Mouse (Mus musculus) heart, embryonic 15.5 days (tissue): ENCODE measurements around the gene Mfsd2b. TPM values are rescaled to one million over a fixed set of nuclear protein-coding genes. Genes with fewer than 3 reads are reported as not detected.
A peak's percentile ranks its signal among the peaks of the same experiment; 100 is the strongest.

Experiments used
- ATAC-seq: fragments of 200-750 bp; cut with Nextera tagmentation; replicated peaks from 2 replicates; pipeline ENCODE4 v1.8.0; 2017; ENCODE audit warnings: low read depth, moderate TSS enrichment; ENCODE audit not compliant: insufficient number of reproducible peaks, insufficient read depth, low FRiP score
- H3K27ac ChIP-seq: fragments of 300-500 bp; sonication (generic); 2 replicates; pipeline ENCODE4 v1.5.1; 2015; ENCODE audit warnings: mild to moderate bottlenecking, inconsistent platforms
- H3K27me3 ChIP-seq: fragments of 300-500 bp; sonication (generic); 2 replicates; pipeline ENCODE4 v1.6.1; 2015; ENCODE audit warnings: inconsistent platforms
- H3K36me3 ChIP-seq: fragments of 300-500 bp; sonication (generic); 2 replicates; pipeline ENCODE4 v1.6.1; 2015; ENCODE audit warnings: mild to moderate bottlenecking, inconsistent platforms
- H3K4me1 ChIP-seq: fragments of 300-500 bp; sonication (generic); replicated peaks from 2 replicates; pipeline ENCODE4 v1.6.1; 2015; ENCODE audit warnings: inconsistent platforms
- H3K4me2 ChIP-seq: fragments of 300-500 bp; sonication (generic); 2 replicates; pipeline ENCODE4 v1.6.1; 2015; ENCODE audit warnings: inconsistent platforms, mild to moderate bottlenecking, moderate library complexity
- H3K4me3 ChIP-seq: fragments of 300-500 bp; sonication (generic); 2 replicates; pipeline ENCODE4 v1.5.1; 2015; ENCODE audit warnings: mild to moderate bottlenecking, inconsistent platforms
- H3K9ac ChIP-seq: fragments of 300-500 bp; sonication (generic); 2 replicates; pipeline ENCODE4 v1.6.1; 2015; ENCODE audit warnings: mild to moderate bottlenecking, inconsistent platforms
- H3K9me3 ChIP-seq: fragments of 300-500 bp; sonication (generic); replicated peaks from 2 replicates; pipeline ENCODE4 v1.6.1; 2016; ENCODE audit warnings: inconsistent platforms
- WGBS: fragments of 180-500 bp; shearing (Covaris S2); methylation state at CpG from one replicate; pipeline ENCODE4 v1.1.7; 2015; ENCODE audit warnings: mixed read lengths; 5-methylcytosine and 5-hydroxymethylcytosine counted together
- polyA plus RNA-seq: library from polyadenylated mRNA; unstranded; fragments of >200 nt; fragmentation: Nextera tagmentation; extraction: Ambion mirVana; gene quantifications from 2 replicates; pipeline ENCODE4 v1.2.1, GENCODE M21; 2015

The Mfsd2b gene
- polyA plus RNA-seq, 1 experiment from 2014 or later, result 1.4 TPM

DNA sequence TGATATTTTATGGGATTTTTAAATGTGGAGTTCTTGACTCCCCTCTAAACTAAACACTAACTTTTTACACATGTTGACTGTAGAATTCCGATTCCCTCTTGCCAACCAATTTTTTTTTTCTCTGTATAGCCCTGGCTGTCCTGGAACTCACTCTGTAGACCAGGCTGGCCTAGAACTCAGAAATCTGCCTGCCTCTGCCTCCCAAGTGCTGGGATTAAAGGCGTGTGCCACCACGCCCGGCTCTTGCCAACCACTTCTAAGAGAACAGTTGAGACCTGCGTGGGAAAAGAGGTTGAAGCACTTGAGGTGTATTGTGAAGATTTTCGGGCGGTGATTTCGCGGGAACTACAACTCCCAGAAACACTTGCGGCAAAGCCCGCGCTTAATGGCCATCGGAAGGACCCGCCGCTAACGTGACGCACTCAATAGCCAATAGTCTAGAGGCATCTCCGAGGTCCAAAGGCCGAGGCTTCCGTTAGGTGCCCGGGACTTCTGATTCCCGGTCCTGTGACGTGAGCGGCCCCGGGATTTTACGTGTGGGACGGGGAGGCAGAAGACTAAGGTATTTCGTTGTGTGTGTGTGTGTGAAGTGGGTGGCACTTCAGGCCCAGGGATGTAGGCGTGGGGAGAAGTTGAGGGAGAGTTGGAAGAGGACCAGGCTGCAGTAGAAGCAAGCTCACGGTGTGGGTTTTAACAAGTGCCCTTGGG lies 31.1 kb downstream of the Mfsd2b start, which contains the start of gene Wdcp:
Gene Wdcp (plus strand): TSS at position 414 of the 708 bp plus-strand sequence.
- no peaks in the 10 kb centered on the region for H3K9me3 ChIP-seq
- H3K36me3 ChIP-seq, result no peaks in the 10 kb centered on the region
- peak within 1 kb of the TSS; percentile 77 for H3K27ac ChIP-seq
- H3K4me2 ChIP-seq, result peak within 1 kb of the TSS; percentile 99
- H3K9ac ChIP-seq, result peak within 1 kb of the TSS; percentile 62
- H3K27me3 ChIP-seq, result no peaks in the 10 kb centered on the region
- H3K4me3 ChIP-seq, result peak within 1 kb of the TSS; percentile 94
- 1% methylated on average over 30 of the region's 30 CpGs for WGBS
- H3K4me1 ChIP-seq, result peaks cover 19% of the 10 kb centered on the region
- peak; percentile 91 for ATAC-seq

DNA sequence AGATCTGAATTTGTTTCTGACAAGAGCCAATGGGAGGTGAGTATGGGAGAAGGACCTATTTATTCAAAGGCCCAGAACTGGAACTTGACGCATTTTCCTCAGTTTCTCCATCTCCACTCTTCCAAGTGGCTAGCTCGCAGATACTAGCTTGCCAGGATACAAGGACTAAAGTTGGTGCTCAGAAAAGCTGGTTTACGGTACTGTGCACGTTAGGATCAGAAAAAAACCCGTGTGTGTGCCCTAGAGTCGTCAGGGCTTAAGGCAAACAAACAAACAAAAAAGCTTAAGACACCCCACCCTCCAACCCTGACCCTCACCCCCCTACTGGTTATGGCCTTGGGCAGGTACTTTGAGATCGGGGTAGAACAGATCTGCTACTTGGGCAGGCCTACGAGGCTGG lies 31.7 kb downstream of the Mfsd2b start:
- H3K36me3 ChIP-seq, result no peaks in the 10 kb centered on the region
- H3K9ac ChIP-seq, result no peak overlapping the region
- H3K4me3 ChIP-seq, result no peak overlapping the region
- no peak overlapping the region for H3K27ac ChIP-seq
- no peaks in the 10 kb centered on the region for H3K9me3 ChIP-seq
- ATAC-seq, result no peak
- H3K4me2 ChIP-seq, result no peak overlapping the region; the same call in 1 of the 2 replicates
- WGBS, result 89% methylated on average over 8 of the region's 8 CpGs
- H3K4me1 ChIP-seq, result peaks cover 19% of the 10 kb centered on the region
- H3K27me3 ChIP-seq, result no peaks in the 10 kb centered on the region

DNA sequence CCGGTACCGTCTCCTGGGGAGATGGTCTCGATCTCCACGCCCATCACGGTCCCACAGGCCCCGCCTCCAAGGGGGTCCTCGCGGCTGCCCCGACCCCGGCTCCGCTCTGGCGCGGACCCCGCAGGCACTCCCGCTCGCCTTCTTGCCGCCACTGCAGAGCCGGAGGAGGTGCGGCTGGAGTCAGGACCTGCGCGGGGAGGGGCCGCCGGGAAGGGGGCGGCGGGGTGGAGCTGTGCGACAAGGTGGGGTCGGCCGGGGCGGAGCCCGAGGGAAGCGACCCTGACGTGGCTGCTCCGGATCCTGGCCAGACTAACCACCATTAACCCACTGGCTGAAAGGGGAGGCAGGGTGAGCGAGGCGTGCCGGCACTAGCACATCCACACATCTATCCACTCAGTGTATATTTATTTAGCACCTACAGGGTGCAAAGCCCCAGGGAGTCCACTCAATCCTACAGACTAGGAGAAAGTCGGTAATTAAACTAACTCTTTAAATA lies 32.7 kb downstream of the Mfsd2b start, which contains the start of gene Fkbp1b:
Gene Fkbp1b (minus strand): TSS at position 200 of the 496 bp plus-strand sequence.
- peak within 1 kb of the TSS; percentile 94 for H3K4me3 ChIP-seq
- 1% methylated on average over 36 of the region's 37 CpGs for WGBS

DNA sequence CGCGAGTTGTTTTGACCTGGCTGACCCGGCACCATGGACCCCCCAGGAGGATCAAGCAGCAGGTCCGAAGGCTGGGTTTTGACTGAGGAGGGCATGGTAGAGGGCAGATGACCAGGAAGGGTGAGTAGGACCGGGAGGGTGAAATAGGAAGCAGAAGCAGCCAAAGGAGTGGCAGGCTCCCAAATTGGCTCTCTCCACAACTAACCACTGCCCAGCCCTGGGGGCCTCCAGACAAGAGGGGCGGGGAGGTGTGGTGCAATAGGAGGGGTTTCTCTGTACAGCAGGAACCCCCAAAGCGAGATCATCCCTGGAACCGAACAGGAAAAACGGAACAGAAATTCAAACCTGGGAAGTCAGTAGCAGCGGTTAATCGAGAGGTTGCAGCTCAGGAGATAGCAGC lies 33.4 kb downstream of the Mfsd2b start:
- no peak overlapping the region for H3K27ac ChIP-seq

More for the DNA sequence above, 32.7 kb downstream of the Mfsd2b start, which contains the start of gene Fkbp1b:
- H3K27ac ChIP-seq, result no peak within 1 kb of the TSS
- peak within 1 kb of the TSS; percentile 78 for H3K9ac ChIP-seq
- peaks cover 19% of the 10 kb centered on the region for H3K4me1 ChIP-seq
- peak; percentile 65 for ATAC-seq
- H3K36me3 ChIP-seq, result no peaks in the 10 kb centered on the region
- no peaks in the 10 kb centered on the region for H3K9me3 ChIP-seq
- peak within 1 kb of the TSS; percentile 99 for H3K4me2 ChIP-seq
- no peaks in the 10 kb centered on the region for H3K27me3 ChIP-seq

DNA sequence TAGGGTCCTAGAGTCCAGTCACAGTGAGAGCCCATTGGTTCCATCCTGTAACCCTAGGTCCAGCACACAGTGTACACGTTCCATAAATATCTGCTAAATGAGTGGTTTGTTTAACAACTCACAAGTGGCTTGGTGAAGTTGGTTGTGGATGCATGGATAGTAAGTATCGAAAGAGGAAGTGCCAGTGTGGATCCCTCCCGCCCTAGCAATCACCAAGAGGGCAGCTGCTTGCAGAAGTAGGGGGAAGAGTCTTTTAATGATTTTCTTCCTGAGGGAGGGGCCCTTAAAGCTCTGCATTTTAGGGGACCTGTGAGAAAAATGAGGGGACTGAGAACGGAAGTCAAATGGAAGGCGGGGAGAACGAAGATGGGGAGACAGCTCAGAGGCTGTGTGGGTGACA lies 34.1 kb downstream of the Mfsd2b start:
- WGBS, result 49% methylated on average over 6 of the region's 6 CpGs
- Histone ChIP-seq H3K9ac (no peak overlapping the region), H3K27me3 (no peaks in the 10 kb centered on the region), H3K4me1 (peaks cover 19% of the 10 kb centered on the region), H3K27ac (no peak overlapping the region), H3K9me3 (no peaks in the 10 kb centered on the region), H3K36me3 (no peaks in the 10 kb centered on the region), H3K4me3 (peak overlapping the region; percentile 94), H3K4me2 (no peak overlapping the region)
- ATAC-seq, result no peak

More for the DNA sequence above, 33.4 kb downstream of the Mfsd2b start:
- H3K4me1 ChIP-seq, result peaks cover 19% of the 10 kb centered on the region
- WGBS, result 1% methylated on average over 11 of the region's 11 CpGs
- no peak for ATAC-seq
- H3K9me3 ChIP-seq, result no peaks in the 10 kb centered on the region
- peak overlapping the region; percentile 99 for H3K4me2 ChIP-seq
- peak overlapping the region; percentile 78 for H3K9ac ChIP-seq
- H3K36me3 ChIP-seq, result no peaks in the 10 kb centered on the region
- peak overlapping the region; percentile 94 for H3K4me3 ChIP-seq
- no peaks in the 10 kb centered on the region for H3K27me3 ChIP-seq

DNA sequence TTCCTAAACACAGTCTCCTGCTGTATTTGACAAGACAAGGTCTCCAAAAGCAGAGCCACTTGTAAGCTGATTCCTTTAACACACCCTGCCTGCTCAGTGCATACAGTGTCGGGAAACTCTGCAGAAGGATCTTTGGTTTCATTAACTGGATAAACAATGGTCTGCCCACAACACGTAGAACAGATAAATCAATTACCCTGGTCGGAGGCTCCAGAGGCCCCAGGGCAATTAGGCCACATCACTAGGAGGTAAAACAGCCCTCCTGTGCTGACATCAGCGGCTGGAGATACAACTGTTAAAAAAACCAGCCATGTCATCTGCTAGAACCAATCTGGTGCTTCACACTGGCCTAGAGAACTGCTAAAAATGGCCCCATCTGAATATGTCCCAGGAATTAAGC lies 37.2 kb downstream of the Mfsd2b start:
- Histone ChIP-seq H3K9ac (no peak overlapping the region), H3K36me3 (no peaks in the 10 kb centered on the region), H3K9me3 (no peaks in the 10 kb centered on the region), H3K27ac (no peak overlapping the region), H3K27me3 (no peaks in the 10 kb centered on the region), H3K4me1 (peaks cover 10% of the 10 kb centered on the region), H3K4me2 (no peak overlapping the region), H3K4me3 (no peak overlapping the region)
- 38% methylated on average over 4 of the region's 4 CpGs for WGBS
- ATAC-seq, result no peak

DNA sequence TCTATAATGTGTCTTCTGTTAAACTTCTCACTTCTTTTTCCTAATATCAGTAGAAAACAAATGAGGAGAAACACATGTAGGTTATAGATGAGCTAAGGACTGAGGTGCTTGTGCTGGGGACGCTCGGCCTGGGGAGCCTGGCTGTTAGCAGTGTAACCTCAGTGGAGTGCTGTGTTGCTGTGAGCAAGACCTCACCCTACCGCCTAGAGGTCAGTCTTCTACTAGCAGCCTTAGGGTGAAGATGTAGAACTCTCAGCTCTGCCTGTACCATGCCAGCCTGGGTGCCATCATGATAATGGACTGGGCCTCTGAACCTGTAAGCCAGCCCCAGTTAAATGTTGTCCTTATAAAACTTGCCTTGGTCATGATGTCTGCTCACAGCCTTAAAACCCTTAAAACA lies 46.9 kb downstream of the Mfsd2b start:
- 67% methylated on average over 3 of the region's 3 CpGs for WGBS
- no peak overlapping the region for H3K4me2 ChIP-seq
- no peak overlapping the region for H3K4me3 ChIP-seq
- H3K9me3 ChIP-seq, result no peaks in the 10 kb centered on the region
- H3K27me3 ChIP-seq, result no peaks in the 10 kb centered on the region
- H3K36me3 ChIP-seq, result peaks cover 41% of the 10 kb centered on the region
- no peak overlapping the region for H3K27ac ChIP-seq
- H3K9ac ChIP-seq, result no peak overlapping the region
- ATAC-seq, result no peak
- H3K4me1 ChIP-seq, result no peaks in the 10 kb centered on the region

DNA sequence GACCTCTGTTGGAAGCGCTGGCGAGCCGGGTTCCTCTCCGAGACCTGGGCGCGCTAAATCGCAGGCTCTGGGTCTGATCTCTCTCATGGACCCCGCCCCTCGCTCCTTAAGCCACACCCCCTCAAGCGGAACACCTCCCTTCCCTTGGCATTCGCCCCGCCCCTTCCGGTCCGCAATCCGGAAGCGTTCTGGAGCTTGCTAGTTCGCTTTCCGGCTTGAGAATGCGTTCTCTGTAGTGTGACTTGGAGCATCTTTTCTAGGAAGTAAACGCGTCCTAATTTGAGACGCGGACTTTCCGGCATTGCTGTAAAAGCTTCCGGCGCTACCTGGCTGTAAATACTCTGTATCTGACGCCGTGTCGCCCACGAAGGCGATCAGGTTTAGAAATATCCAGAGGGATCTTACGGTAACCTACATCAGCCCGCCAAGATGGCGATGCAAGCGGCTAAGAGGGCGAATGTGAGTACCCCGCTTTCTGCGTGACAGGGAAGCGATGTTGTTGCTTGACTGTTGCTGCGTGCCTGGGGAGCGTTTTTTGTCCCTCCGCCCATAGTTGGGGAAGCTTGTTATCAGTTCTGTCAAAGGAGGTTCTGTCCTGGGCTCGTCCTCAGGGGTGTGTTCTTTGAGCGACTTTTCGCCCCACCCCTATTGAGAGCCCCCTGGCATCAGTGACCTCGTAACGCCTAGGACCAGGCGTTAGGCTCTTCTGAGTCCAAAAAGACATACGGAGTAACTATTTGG lies 56.6 kb downstream of the Mfsd2b start, which contains the start of gene Sf3b6:
Gene Sf3b6 (plus strand): TSS at position 184 of the 741 bp plus-strand sequence.
- H3K4me2 ChIP-seq, result peak within 1 kb of the TSS; percentile 83
- H3K9ac ChIP-seq, result peak within 1 kb of the TSS; percentile 65
- H3K27ac ChIP-seq, result peak within 1 kb of the TSS; percentile 86
- ATAC-seq, result peak; percentile 99
- peaks cover 16% of the 10 kb centered on the region for H3K4me1 ChIP-seq
- peaks cover 20% of the 10 kb centered on the region for H3K36me3 ChIP-seq
- H3K9me3 ChIP-seq, result no peaks in the 10 kb centered on the region
- H3K27me3 ChIP-seq, result no peaks in the 10 kb centered on the region
- peak within 1 kb of the TSS; percentile 74 for H3K4me3 ChIP-seq
- under 1% methylated on average over 49 of the region's 49 CpGs for WGBS

DNA sequence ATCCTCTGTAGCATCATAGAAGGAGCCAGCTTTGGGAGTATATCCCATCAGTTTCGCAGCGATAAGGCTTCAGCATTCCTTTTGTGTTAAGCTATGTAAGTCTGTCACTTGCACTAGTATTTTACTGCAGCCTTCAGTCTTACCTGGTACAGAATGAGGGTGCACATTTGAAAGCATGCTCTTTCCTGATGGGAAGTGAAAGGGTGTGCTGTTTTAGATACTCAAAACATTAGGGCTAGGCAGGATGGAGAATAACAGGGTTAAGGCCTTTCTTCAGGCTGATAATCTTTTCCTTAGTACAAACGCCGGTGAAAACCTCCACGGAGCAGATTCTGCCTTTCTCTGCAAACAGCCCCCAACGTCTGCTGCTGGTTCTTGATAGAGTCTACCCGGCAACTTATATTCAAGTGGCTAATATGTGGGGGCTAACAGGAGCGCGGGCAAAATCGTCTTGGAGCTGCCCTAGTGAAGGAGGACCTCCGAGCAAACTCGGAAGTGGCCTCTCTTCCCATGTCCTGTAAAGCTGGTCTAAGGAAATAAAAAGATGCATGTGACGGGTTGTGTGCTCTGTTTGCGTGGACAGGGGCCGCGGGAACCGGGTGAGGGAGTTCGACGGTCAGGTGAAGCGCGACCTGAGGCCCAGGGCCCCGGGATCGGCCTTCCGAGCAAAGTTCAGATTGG lies 57.3 kb downstream of the Mfsd2b start:
- no peaks in the 10 kb centered on the region for H3K27me3 ChIP-seq
- peak overlapping the region; percentile 86 for H3K27ac ChIP-seq
- ATAC-seq, result no peak; the same call in 1 of the 2 replicates
- no peaks in the 10 kb centered on the region for H3K9me3 ChIP-seq
- peaks cover 13% of the 10 kb centered on the region for H3K36me3 ChIP-seq
- H3K4me2 ChIP-seq, result peak overlapping the region; percentile 83
- peak overlapping the region; percentile 65 for H3K9ac ChIP-seq
- H3K4me1 ChIP-seq, result peaks cover 16% of the 10 kb centered on the region
- 6% methylated on average over 24 of the region's 24 CpGs for WGBS
- H3K4me3 ChIP-seq, result peak overlapping the region; percentile 74

DNA sequence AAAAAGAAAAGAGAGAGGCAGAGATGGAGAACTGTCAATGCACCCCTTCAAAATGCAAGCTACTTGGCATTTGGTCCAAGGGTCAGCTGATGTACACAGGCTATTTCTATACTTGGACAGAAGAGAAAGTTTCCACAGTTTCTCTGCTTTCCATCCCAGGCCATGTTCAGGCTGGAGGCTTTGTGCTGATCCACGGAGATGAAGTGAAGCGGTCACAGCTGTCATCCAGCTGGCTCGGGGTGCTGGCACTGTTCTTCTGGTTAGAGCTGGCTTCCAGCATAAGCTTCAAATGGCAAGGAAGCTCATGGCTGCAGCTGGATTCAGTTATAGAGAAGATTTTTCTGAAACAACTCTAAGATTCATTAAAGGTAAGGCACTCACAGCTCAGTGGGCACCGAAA lies 60.5 kb downstream of the Mfsd2b start:
- peaks cover 4% of the 10 kb centered on the region; the same call in 1 of the 2 replicates for H3K9me3 ChIP-seq
- H3K4me1 ChIP-seq, result peaks cover 12% of the 10 kb centered on the region
- H3K4me3 ChIP-seq, result no peak overlapping the region
- no peak overlapping the region for H3K9ac ChIP-seq
- 72% methylated on average over 4 of the region's 4 CpGs for WGBS
- ATAC-seq, result no peak
- no peaks in the 10 kb centered on the region for H3K36me3 ChIP-seq
- no peaks in the 10 kb centered on the region for H3K27me3 ChIP-seq
- H3K27ac ChIP-seq, result no peak overlapping the region
- no peak overlapping the region for H3K4me2 ChIP-seq
